In genomic region chrX:12376238-12376980, GRCm38 (mm10) we compare ENCODE assay signal across 18 mouse cellular contexts.
A peak's percentile ranks its signal among the peaks of the same experiment; 100 is the strongest.
DNase-seq lines count a peak whose midpoint lies in the region; ATAC-seq lines count a peak whose summit lies in the region.
"Had no signal": no experiment of that assay in that cellular context is flagged by ENCODE, and none has a peak within 500 bp of the region (broad histone marks: within the 10 kb centered on the region; RNA-seq: fewer than 3 reads in every experiment).

No protein-coding gene starts in this region.

- peaks cover 13% of the 10 kb centered on the region for H3K27me3 ChIP-seq in liver, embryonic 12.5 days (replicated peaks)
- peaks cover 4% of the 10 kb centered on the region for H3K27me3 ChIP-seq in liver, embryonic 11.5 days (replicated peaks; ENCODE audit: control insufficient read depth, insufficient read depth, low read length)
- H3K27me3 ChIP-seq in liver, embryonic 15.5 days = no peaks in the 10 kb centered on the region
- no peaks in the 10 kb centered on the region for H3K27me3 ChIP-seq in hindbrain, embryonic 11.5 days (ENCODE audit: control insufficient read depth, insufficient read depth, low read length)
- H3K27me3 ChIP-seq: forebrain, embryonic 13.5 days had no signal

- DNase-seq in adrenal gland, adult 2 months = peak; percentile 6
- no peak for DNase-seq in adrenal gland, adult 18-20 months (ENCODE audit: low spot score in 2 of 2)
- DNase-seq in liver, embryonic 11.5 days (ENCODE audit: low spot score) = no peak
- no peak for DNase-seq in frontal cortex, postnatal 25 days (ENCODE audit: low spot score in 2 of 2)
- DNase-seq in hindbrain, embryonic 11.5 days (ENCODE audit: low spot score) = no peak
- DNase-seq: cerebellum, adult 18-20 months; cerebellum, adult 9-11 months; cerebellum, postnatal 36 days; forebrain, postnatal 0 days; gastrocnemius, postnatal 36 days had no signal

- no peaks in the 10 kb centered on the region for H3K4me1 ChIP-seq in liver, embryonic 12.5 days
- H3K4me1 ChIP-seq in liver, embryonic 11.5 days (replicated peaks; ENCODE audit: control insufficient read depth, insufficient read depth, low read length) = no peaks in the 10 kb centered on the region
- no peaks in the 10 kb centered on the region for H3K4me1 ChIP-seq in liver, embryonic 15.5 days (replicated peaks)
- no peaks in the 10 kb centered on the region for H3K4me1 ChIP-seq in hindbrain, embryonic 11.5 days (replicated peaks; ENCODE audit: control insufficient read depth, insufficient read depth, low read length)
- H3K4me1 ChIP-seq: embryonic facial prominence, embryonic 10.5 days; forebrain, embryonic 13.5 days; heart, embryonic 15.5 days had no signal

- H3K27ac ChIP-seq in liver, embryonic 12.5 days = 0 out of 2 replicates have a peak overlapping the region, but pooled peaks have one; percentile 49
- H3K27ac ChIP-seq in liver, embryonic 11.5 days (ENCODE audit: low read depth, low read length) = no peak overlapping the region; the same call in 1 of the 2 replicates
- H3K27ac ChIP-seq in liver, embryonic 15.5 days (replicated peaks) = peak overlapping the region; percentile 72
- no peak overlapping the region for H3K27ac ChIP-seq in hindbrain, embryonic 11.5 days (ENCODE audit: low read depth, low read length)
- H3K27ac ChIP-seq: embryonic facial prominence, embryonic 10.5 days; forebrain, embryonic 13.5 days; heart, embryonic 10.5 days; heart, embryonic 15.5 days; hindbrain, embryonic 14.5 days had no signal

- 49% methylated on average over 6 of the region's 6 CpGs for WGBS in liver, embryonic 12.5 days (ENCODE audit: insufficient replicate concordance)
- 63% methylated on average over 6 of the region's 6 CpGs for WGBS in liver, embryonic 11.5 days
- WGBS in liver, embryonic 15.5 days (ENCODE audit: insufficient replicate concordance) = 42% methylated on average over 6 of the region's 6 CpGs
- 82% methylated on average over 6 of the region's 6 CpGs for WGBS in hindbrain, embryonic 11.5 days

- no peaks in the 10 kb centered on the region for H3K36me3 ChIP-seq in liver, embryonic 12.5 days
- no peaks in the 10 kb centered on the region for H3K36me3 ChIP-seq in liver, embryonic 11.5 days (ENCODE audit: control insufficient read depth, insufficient read depth, low read length)
- no peaks in the 10 kb centered on the region for H3K36me3 ChIP-seq in liver, embryonic 15.5 days (replicated peaks)
- H3K36me3 ChIP-seq in hindbrain, embryonic 11.5 days (ENCODE audit: control insufficient read depth, insufficient read depth, low read length) = no peaks in the 10 kb centered on the region
- H3K36me3 ChIP-seq: embryonic facial prominence, embryonic 10.5 days; heart, embryonic 10.5 days; heart, embryonic 15.5 days had no signal

- no peak overlapping the region for H3K4me2 ChIP-seq in liver, embryonic 12.5 days
- H3K4me2 ChIP-seq in liver, embryonic 11.5 days = no peak overlapping the region
- no peak overlapping the region for H3K4me2 ChIP-seq in liver, embryonic 15.5 days
- no peak overlapping the region for H3K4me2 ChIP-seq in hindbrain, embryonic 11.5 days (replicated peaks; ENCODE audit: low read depth, low read length)
- H3K4me2 ChIP-seq: forebrain, embryonic 13.5 days; heart, embryonic 15.5 days; hindbrain, embryonic 14.5 days had no signal

- ATAC-seq in liver, embryonic 12.5 days = peak; percentile 61; the same call in 1 of the 2 replicates
- no peak for ATAC-seq in liver, embryonic 11.5 days (replicated peaks; ENCODE audit: low FRiP score)
- peak; percentile 86 for ATAC-seq in liver, embryonic 15.5 days (ENCODE audit: insufficient read depth)
- ATAC-seq in megakaryocyte, adult 5-6 weeks (ENCODE audit: poor library complexity, severe bottlenecking) = no peak
- no peak for ATAC-seq in hindbrain, embryonic 11.5 days (ENCODE audit: low FRiP score)
- ATAC-seq: forebrain, embryonic 13.5 days; forebrain, postnatal 0 days had no signal

- no peaks in the 10 kb centered on the region for H3K9me3 ChIP-seq in liver, embryonic 12.5 days (replicated peaks)
- no peaks in the 10 kb centered on the region for H3K9me3 ChIP-seq in liver, embryonic 11.5 days (ENCODE audit: control insufficient read depth, low read length)
- no peaks in the 10 kb centered on the region for H3K9me3 ChIP-seq in liver, embryonic 15.5 days (replicated peaks)
- H3K9me3 ChIP-seq in hindbrain, embryonic 11.5 days (ENCODE audit: control insufficient read depth, low read length) = no peaks in the 10 kb centered on the region
- H3K9me3 ChIP-seq: embryonic facial prominence, embryonic 10.5 days; forebrain, embryonic 13.5 days; heart, embryonic 10.5 days; heart, embryonic 15.5 days had no signal

- H3K9ac ChIP-seq in liver, embryonic 12.5 days = no peak overlapping the region
- H3K9ac ChIP-seq in liver, embryonic 11.5 days (ENCODE audit: low read depth, low read length) = no peak overlapping the region
- H3K9ac ChIP-seq in liver, embryonic 15.5 days = no peak overlapping the region
- no peak overlapping the region for H3K9ac ChIP-seq in hindbrain, embryonic 11.5 days (ENCODE audit: low read depth, low read length)
- H3K9ac ChIP-seq: forebrain, embryonic 13.5 days; forebrain, postnatal 0 days; heart, embryonic 15.5 days; hindbrain, embryonic 14.5 days had no signal

- H3K4me3 ChIP-seq in liver, embryonic 12.5 days = no peak overlapping the region
- no peak overlapping the region for H3K4me3 ChIP-seq in liver, embryonic 11.5 days (ENCODE audit: low read depth, low read length)
- no peak overlapping the region for H3K4me3 ChIP-seq in liver, embryonic 15.5 days (replicated peaks)
- no peak overlapping the region for H3K4me3 ChIP-seq in hindbrain, embryonic 11.5 days (ENCODE audit: low read depth, low read length)
- H3K4me3 ChIP-seq: embryonic facial prominence, embryonic 10.5 days; forebrain, embryonic 13.5 days; heart, embryonic 10.5 days; heart, embryonic 15.5 days had no signal

Comparison
In these comparisons a context has a peak if more than half of its experiments do, and no peak if none do; other contexts are left out.
1. ATAC-seq: peak in liver, embryonic 12.5 days (single experiment) and liver, embryonic 15.5 days (single experiment); none in liver, embryonic 11.5 days (single experiment), megakaryocyte, adult 5-6 weeks (single experiment) and hindbrain, embryonic 11.5 days (single experiment).
2. H3K27ac ChIP-seq: peak in liver, embryonic 12.5 days (single experiment) and liver, embryonic 15.5 days (single experiment); none in liver, embryonic 11.5 days (single experiment) and hindbrain, embryonic 11.5 days (single experiment).